Mouse (Mus musculus) liver, adult 2 months (tissue): ENCODE results near the gene Elp4. TPM values are rescaled to one million over a fixed set of nuclear protein-coding genes. Genes with fewer than 3 reads are reported as not detected.

Experiments used
- DNase-seq: peaks from one replicate; pipeline ENCODE4 v3.0.0-alpha.2; 2011; ENCODE audit warnings: low read depth, low spot score; ENCODE audit errors: extremely low read depth
- H3K27ac ChIP-seq: fragments of 200-500 bp; replicated peaks from 2 replicates; pipeline ENCODE4 v1.5.1; 2012; ENCODE audit warnings: low read depth, mild to moderate bottlenecking, control low read depth, inconsistent platforms, low read length; ENCODE audit not compliant: insufficient read depth
- H3K27me3 ChIP-seq: fragments of 200-500 bp; 2 replicates; pipeline ENCODE4 v1.6.1; 2012; ENCODE audit warnings: mild to moderate bottlenecking, moderate library complexity, low read length, inconsistent platforms; ENCODE audit not compliant: control insufficient read depth, insufficient read depth
- H3K36me3 ChIP-seq: fragments of 200-500 bp; 2 replicates; pipeline ENCODE4 v1.6.1; 2012; ENCODE audit warnings: low read length, inconsistent platforms; ENCODE audit not compliant: control insufficient read depth, insufficient read depth
- H3K4me1 ChIP-seq: fragments of 200-500 bp; 2 replicates; pipeline ENCODE4 v1.6.1; 2011; ENCODE audit warnings: low read length; ENCODE audit not compliant: control insufficient read depth, insufficient read depth
- H3K4me3 ChIP-seq: fragments of 200-500 bp; 2 replicates; pipeline ENCODE4 v1.5.1; 2011; ENCODE audit warnings: low read depth, mild to moderate bottlenecking, control low read depth, low read length, moderate library complexity; ENCODE audit not compliant: insufficient read depth
- H3K79me2 ChIP-seq: fragments of 200-500 bp; 2 replicates; pipeline ENCODE4 v1.6.1; 2012; ENCODE audit warnings: inconsistent platforms, mild to moderate bottlenecking, low read length, moderate library complexity; ENCODE audit not compliant: control insufficient read depth, insufficient read depth
- H3K9ac ChIP-seq: fragments of 200-500 bp; 2 replicates; pipeline ENCODE4 v1.6.1; 2012; ENCODE audit warnings: low read depth, mild to moderate bottlenecking, control low read depth, inconsistent platforms, low read length
- CTCF ChIP-seq: fragments of 200-500 bp; IDR thresholded peaks from 2 replicates; pipeline ENCODE4 v1.5.1; 2011; ENCODE audit warnings: low read depth, low read length, control low read depth
- POLR2A ChIP-seq: fragments of 200-500 bp; IDR thresholded peaks from 2 replicates; pipeline ENCODE4 v1.6.1; 2011; ENCODE audit warnings: low read length, control low read depth; ENCODE audit not compliant: insufficient read depth; ENCODE audit errors: extremely low read depth
- WGBS: fragments of 180-500 bp; shearing (Covaris S2); methylation state at CpG from one replicate; pipeline ENCODE4 v1.1.7; 2018; 5-methylcytosine and 5-hydroxymethylcytosine counted together
- polyA plus RNA-seq: library from polyadenylated mRNA; depleted of rRNA; stranded (reverse); fragments of >200 nt; gene quantifications from 2 replicates; pipeline ENCODE4 v1.2.3, GENCODE M21; 2012
- total RNA-seq: library from RNA; depleted of rRNA; stranded (reverse); fragments of >200 nt; gene quantifications from 2 replicates; pipeline ENCODE4 v1.2.3, GENCODE M21; 2014

The Elp4 gene
- total and polyA plus RNA-seq, 2 experiments = 7.7 to 16.2 TPM

- 5% methylated on average over 13 of the region's 13 CpGs for WGBS
- Histone ChIP-seq H3K27ac (no peak overlapping the region), H3K27me3 (peaks cover 34% of the 10 kb centered on the region), H3K4me3 (no peak overlapping the region), H3K36me3 (no peaks in the 10 kb centered on the region), H3K4me1 (no peaks in the 10 kb centered on the region), H3K79me2 (no peaks in the 10 kb centered on the region), H3K9ac (no peak overlapping the region)
- TF ChIP-seq CTCF (peak; percentile 34), POLR2A (no peak)
- peak; percentile 36 for DNase-seq
Measured at GRCm38 (mm10) chr2:105687317-105687991, 216.9 kb downstream of the Elp4 start.

- no peak for DNase-seq
- no peaks in the 10 kb centered on the region for H3K36me3 ChIP-seq
- TF ChIP-seq CTCF (no peak), POLR2A (no peak)
- H3K4me3 ChIP-seq = no peak overlapping the region
- no peak overlapping the region for H3K27ac ChIP-seq
- peaks cover 36% of the 10 kb centered on the region for H3K27me3 ChIP-seq
- peaks cover 3% of the 10 kb centered on the region; the same call in 1 of the 2 replicates for H3K4me1 ChIP-seq
- WGBS = 8% methylated on average over 34 of the region's 36 CpGs
- no peaks in the 10 kb centered on the region for H3K79me2 ChIP-seq
- H3K9ac ChIP-seq = no peak overlapping the region
Measured at GRCm38 (mm10) chr2:105686363-105687316, 217.7 kb downstream of the Elp4 start.

- DNase-seq = no peak
- Histone ChIP-seq H3K4me3 (no peak overlapping the region), H3K36me3 (no peaks in the 10 kb centered on the region), H3K79me2 (no peaks in the 10 kb centered on the region), H3K4me1 (peaks cover 3% of the 10 kb centered on the region; the same call in 1 of the 2 replicates), H3K9ac (no peak overlapping the region), H3K27me3 (peaks cover 45% of the 10 kb centered on the region), H3K27ac (no peak overlapping the region)
- no peak for TF ChIP-seq CTCF
- TF ChIP-seq POLR2A = no peak
- 9% methylated on average over 11 of the region's 11 CpGs for WGBS
Measured at GRCm38 (mm10) chr2:105685651-105686050, 218.7 kb downstream of the Elp4 start.

GRCm38 (mm10) chr2:105684991-105685650 is 219.2 kb downstream of the Elp4 start:
- Histone ChIP-seq H3K27ac (no peak overlapping the region), H3K4me1 (peaks cover 3% of the 10 kb centered on the region; the same call in 1 of the 2 replicates), H3K36me3 (no peaks in the 10 kb centered on the region), H3K9ac (no peak overlapping the region), H3K27me3 (peaks cover 45% of the 10 kb centered on the region), H3K79me2 (no peaks in the 10 kb centered on the region), H3K4me3 (no peak overlapping the region)
- WGBS = 10% methylated on average over 11 of the region's 11 CpGs
- DNase-seq = no peak
- no peak for TF ChIP-seq CTCF
- no peak for TF ChIP-seq POLR2A

GRCm38 (mm10) chr2:105683771-105684410 is 220.5 kb downstream of the Elp4 start:
- Histone ChIP-seq H3K9ac (no peak overlapping the region), H3K36me3 (no peaks in the 10 kb centered on the region), H3K79me2 (no peaks in the 10 kb centered on the region), H3K4me1 (peaks cover 3% of the 10 kb centered on the region; the same call in 1 of the 2 replicates), H3K27me3 (peaks cover 49% of the 10 kb centered on the region), H3K4me3 (no peak overlapping the region), H3K27ac (no peak overlapping the region)
- TF ChIP-seq POLR2A = no peak
- TF ChIP-seq CTCF = no peak
- no peak for DNase-seq
- 3% methylated on average over 22 of the region's 22 CpGs for WGBS
